In genomic region chr12:116396072-116396695, GRCm38 (mm10) we compare ENCODE assay signal across 29 mouse cellular contexts. TPM values are rescaled to one million over a fixed set of nuclear protein-coding genes. Genes with fewer than 3 reads are reported as not detected.
DNase-seq lines count a peak whose midpoint lies in the region; ATAC-seq and TF ChIP-seq lines count a peak whose summit lies in the region.
"Had no signal": no experiment of that assay in that cellular context is flagged by ENCODE, and none has a peak within 500 bp of the region (broad histone marks: within the 10 kb centered on the region; RNA-seq: fewer than 3 reads in every experiment).

No protein-coding gene starts in this region.

- ATAC-seq in forebrain, embryonic 14.5 days: no peak
- ATAC-seq in forebrain, embryonic 15.5 days (replicated peaks): no peak
- ATAC-seq in stomach, postnatal 0 days (ENCODE audit: low FRiP score, low TSS enrichment): peak; percentile 86
- no peak for ATAC-seq in neural tube, embryonic 15.5 days (ENCODE audit: low FRiP score)
- ATAC-seq: CD4-positive, CD25-positive, alpha-beta regulatory T cell, adult 4 months had no signal

- H3K4me1 ChIP-seq in forebrain, embryonic 14.5 days (ENCODE audit: control insufficient read depth, insufficient read depth, low read length): no peaks in the 10 kb centered on the region
- no peaks in the 10 kb centered on the region for H3K4me1 ChIP-seq in forebrain, embryonic 15.5 days
- H3K4me1 ChIP-seq in stomach, postnatal 0 days (replicated peaks; ENCODE audit: control insufficient read depth, insufficient read depth): no peaks in the 10 kb centered on the region
- H3K4me1 ChIP-seq in neural tube, embryonic 15.5 days: no peaks in the 10 kb centered on the region
- H3K4me1 ChIP-seq: forebrain, embryonic 12.5 days; heart, embryonic 12.5 days; hindbrain, embryonic 13.5 days; kidney, embryonic 15.5 days; limb, embryonic 12.5 days; lung, embryonic 15.5 days; midbrain, embryonic 12.5 days; neural tube, embryonic 13.5 days had no signal

- H3K27me3 ChIP-seq in forebrain, embryonic 14.5 days (replicated peaks; ENCODE audit: control insufficient read depth, insufficient read depth, low read length): no peaks in the 10 kb centered on the region
- no peaks in the 10 kb centered on the region for H3K27me3 ChIP-seq in forebrain, embryonic 15.5 days
- H3K27me3 ChIP-seq in stomach, postnatal 0 days (ENCODE audit: control insufficient read depth, insufficient read depth, low read length): no peaks in the 10 kb centered on the region
- H3K27me3 ChIP-seq in neural tube, embryonic 15.5 days (replicated peaks): no peaks in the 10 kb centered on the region
- H3K27me3 ChIP-seq: forebrain, embryonic 12.5 days; heart, embryonic 12.5 days; hindbrain, embryonic 13.5 days; kidney, embryonic 15.5 days; limb, embryonic 12.5 days; lung, embryonic 15.5 days; midbrain, embryonic 12.5 days; neural tube, embryonic 13.5 days had no signal

- TF ChIP-seq CTCF in brain, embryonic 14.5 days (IDR thresholded peaks at IDR 0.05; ENCODE audit: borderline replicate concordance, extremely low read depth, insufficient read depth, insufficient read length): no peak
- TF ChIP-seq CTCF in stomach, postnatal 0 days (IDR thresholded peaks at IDR 0.05; ENCODE audit: low read depth): no peak

- no peaks in the 10 kb centered on the region for H3K9me3 ChIP-seq in forebrain, embryonic 14.5 days (replicated peaks; ENCODE audit: control insufficient read depth, low read length)
- no peaks in the 10 kb centered on the region for H3K9me3 ChIP-seq in forebrain, embryonic 15.5 days
- no peaks in the 10 kb centered on the region for H3K9me3 ChIP-seq in stomach, postnatal 0 days (ENCODE audit: control insufficient read depth, low read length)
- H3K9me3 ChIP-seq in neural tube, embryonic 15.5 days (replicated peaks): 0 out of 2 replicates have a peak, but pooled peaks cover 1% of the 10 kb centered on the region
- H3K9me3 ChIP-seq: heart, embryonic 12.5 days; kidney, embryonic 15.5 days; lung, embryonic 15.5 days; neural tube, embryonic 13.5 days had no signal

- no peak overlapping the region for H3K4me2 ChIP-seq in forebrain, embryonic 14.5 days (ENCODE audit: low read length)
- H3K4me2 ChIP-seq in forebrain, embryonic 15.5 days (replicated peaks): no peak overlapping the region
- H3K4me2 ChIP-seq in stomach, postnatal 0 days (replicated peaks; ENCODE audit: low read depth): no peak overlapping the region
- H3K4me2 ChIP-seq in neural tube, embryonic 15.5 days: no peak overlapping the region
- H3K4me2 ChIP-seq: forebrain, embryonic 12.5 days; heart, embryonic 12.5 days; hindbrain, embryonic 13.5 days; kidney, embryonic 15.5 days; limb, embryonic 12.5 days; liver, embryonic 11.5 days; lung, embryonic 15.5 days; midbrain, embryonic 12.5 days; neural tube, embryonic 13.5 days had no signal

- no peak overlapping the region for H3K27ac ChIP-seq in forebrain, embryonic 14.5 days (ENCODE audit: low read depth, low read length)
- H3K27ac ChIP-seq in forebrain, embryonic 15.5 days (replicated peaks): no peak overlapping the region
- no peak overlapping the region for H3K27ac ChIP-seq in stomach, postnatal 0 days (replicated peaks)
- H3K27ac ChIP-seq in neural tube, embryonic 15.5 days (replicated peaks): no peak overlapping the region
- H3K27ac ChIP-seq: forebrain, embryonic 12.5 days; gastrocnemius, adult 2 months; heart, adult 2 months; hindbrain, embryonic 13.5 days; kidney, embryonic 15.5 days; limb, embryonic 12.5 days; lung, embryonic 15.5 days; midbrain, embryonic 12.5 days; neural tube, embryonic 13.5 days had no signal

- H3K9ac ChIP-seq in forebrain, embryonic 14.5 days (ENCODE audit: low read length): no peak overlapping the region
- H3K9ac ChIP-seq in forebrain, embryonic 15.5 days (replicated peaks): no peak overlapping the region
- no peak overlapping the region for H3K9ac ChIP-seq in stomach, postnatal 0 days (ENCODE audit: low read length)
- H3K9ac ChIP-seq in neural tube, embryonic 15.5 days (replicated peaks): no peak overlapping the region
- H3K9ac ChIP-seq: forebrain, embryonic 12.5 days; heart, embryonic 12.5 days; hindbrain, embryonic 13.5 days; kidney, embryonic 15.5 days; limb, embryonic 12.5 days; lung, embryonic 15.5 days; midbrain, embryonic 12.5 days; neural tube, embryonic 13.5 days had no signal

- H3K36me3 ChIP-seq in forebrain, embryonic 14.5 days (ENCODE audit: control insufficient read depth, insufficient read depth, low read length): no peaks in the 10 kb centered on the region
- no peaks in the 10 kb centered on the region for H3K36me3 ChIP-seq in forebrain, embryonic 15.5 days
- H3K36me3 ChIP-seq in stomach, postnatal 0 days (ENCODE audit: control insufficient read depth, insufficient read depth, low read length): no peaks in the 10 kb centered on the region
- H3K36me3 ChIP-seq in neural tube, embryonic 15.5 days: no peaks in the 10 kb centered on the region
- H3K36me3 ChIP-seq: heart, embryonic 12.5 days; kidney, embryonic 15.5 days; limb, embryonic 12.5 days; lung, embryonic 15.5 days; midbrain, embryonic 12.5 days; neural tube, embryonic 13.5 days had no signal

- TF ChIP-seq POLR2A in brain, embryonic 14.5 days (IDR thresholded peaks at IDR 0.05; ENCODE audit: borderline replicate concordance, extremely low read depth, insufficient read depth, insufficient read length, poor library complexity, severe bottlenecking): no peak

- H3K4me3 ChIP-seq in forebrain, embryonic 14.5 days (ENCODE audit: low read depth, low read length): no peak overlapping the region
- H3K4me3 ChIP-seq in forebrain, embryonic 15.5 days: no peak overlapping the region
- no peak overlapping the region for H3K4me3 ChIP-seq in stomach, postnatal 0 days (ENCODE audit: low read depth, low read length)
- no peak overlapping the region for H3K4me3 ChIP-seq in neural tube, embryonic 15.5 days (replicated peaks)
- H3K4me3 ChIP-seq: erythroblast, embryonic 14.5 days; forebrain, embryonic 12.5 days; gastrocnemius, adult 2 months; heart, adult 2 months; heart, embryonic 12.5 days; hindbrain, embryonic 13.5 days; kidney, embryonic 15.5 days; limb, embryonic 12.5 days; lung, embryonic 15.5 days; midbrain, embryonic 12.5 days; neural tube, embryonic 13.5 days had no signal

- 50% methylated on average over 2 of the region's 2 CpGs for WGBS in forebrain, embryonic 14.5 days
- WGBS in forebrain, embryonic 15.5 days: 37% methylated on average over 2 of the region's 2 CpGs
- 51% methylated on average over 2 of the region's 2 CpGs for WGBS in stomach, postnatal 0 days
- 61% methylated on average over 2 of the region's 2 CpGs for WGBS in neural tube, embryonic 15.5 days

- no peak for TF ChIP-seq EP300 in stomach, postnatal 0 days (optimal IDR thresholded peaks at IDR 0.05)

- DNase-seq in forebrain, embryonic 14.5 days (ENCODE audit: low spot score): peak; percentile 8
- peak; percentile 49 for DNase-seq in NIH3T3 (ENCODE audit: low read depth)
- DNase-seq in brain, embryonic 14.5 days (ENCODE audit: low read depth): peak; percentile 52
- peak; percentile 27 for DNase-seq in stomach, postnatal 0 days (ENCODE audit: low spot score)
- no peak for DNase-seq in frontal cortex, postnatal 36 days (ENCODE audit: low spot score in 2 of 2)
- DNase-seq: cerebellum, adult 2 months; cerebellum, postnatal 14 days; gastrocnemius, adult 2 months; heart, adult 2 months; heart, postnatal 4 days; kidney, adult 18-20 months; kidney, postnatal 36 days; layer of hippocampus, postnatal 36 days; lung, postnatal 36 days; retina, postnatal 1 day; right cerebral cortex, postnatal 14 days had no signal

RNA-seq across cellular contexts. Expression of gene Ncapg2, which starts 9.0 kb away (rescaled TPM):
- polyA plus RNA-seq in forebrain, embryonic 14.5 days (2014; fragmentation: Nextera tagmentation; extraction: Ambion mirVana): 19.7 and 21.8 TPM in 2 replicates
- 19.1 and 21.2 TPM in 2 replicates for polyA plus RNA-seq in forebrain, embryonic 15.5 days (2015; fragmentation: Nextera tagmentation; extraction: Ambion mirVana)
- polyA plus RNA-seq in brain, embryonic 14.5 days (2012; rRNA removed): 10.3 and 13.5 TPM in 2 replicates
- 7.7 and 7.8 TPM in 2 replicates for polyA plus RNA-seq in stomach, postnatal 0 days (2015; fragmentation: Nextera tagmentation; extraction: Ambion mirVana)
- polyA plus RNA-seq in neural tube, embryonic 15.5 days (2015; fragmentation: Nextera tagmentation; extraction: Ambion mirVana): 7.7 and 11.6 TPM in 2 replicates

Comparison
In these comparisons a context has a peak if more than half of its experiments do, and no peak if none do; other contexts are left out.
1. DNase-seq: peak in forebrain, embryonic 14.5 days (single experiment), NIH3T3 (single experiment), brain, embryonic 14.5 days (single experiment) and stomach, postnatal 0 days (single experiment); none in frontal cortex, postnatal 36 days (0 of 2).